Mouse (Mus musculus) left cerebral cortex, adult 18-20 months (tissue): ENCODE data around the gene Nkd1. TPM values are rescaled to one million over a fixed set of nuclear protein-coding genes. Genes with fewer than 3 reads are reported as not detected.

Source experiments
- DNase-seq, 2 experiments: peaks; one replicate each; pipeline ENCODE4 v3.0.0; 2021 to 2022; ENCODE audit warnings: low spot score in 2 of 2, mixed read lengths in 1 of 2
- long read RNA-seq, 2 experiments: library from polyadenylated mRNA; stranded (forward); transcript quantifications; one replicate each; pipeline ENCODE4 v2.0.0; 2021
- total RNA-seq, 2 experiments: library from RNA; stranded (reverse); gene quantifications; 2 replicates each; pipeline ENCODE4 v1.2.3; 2021

The Nkd1 gene
- total RNA-seq = 10 to 100 TPM; 13.0 to 13.8 TPM
- long read RNA-seq, experiment 1, transcript Nkd1-201 (10 exons, 3,035 nt) = major isoform, 23 of 31 reads
- long read RNA-seq, experiment 1, partial matches to known transcripts = 4 of 31 reads
- long read RNA-seq, experiment 1, other reads (novel, unspliced or antisense) = 4 of 31 reads
- long read RNA-seq, experiment 2, transcript Nkd1-201 (10 exons, 3,035 nt) = major isoform, 21 of 24 reads
- long read RNA-seq, experiment 2, partial matches to known transcripts = 3 of 24 reads
- long read RNA-seq, experiment 2, other reads (novel, unspliced or antisense) = 0 of 24 reads

DNA sequence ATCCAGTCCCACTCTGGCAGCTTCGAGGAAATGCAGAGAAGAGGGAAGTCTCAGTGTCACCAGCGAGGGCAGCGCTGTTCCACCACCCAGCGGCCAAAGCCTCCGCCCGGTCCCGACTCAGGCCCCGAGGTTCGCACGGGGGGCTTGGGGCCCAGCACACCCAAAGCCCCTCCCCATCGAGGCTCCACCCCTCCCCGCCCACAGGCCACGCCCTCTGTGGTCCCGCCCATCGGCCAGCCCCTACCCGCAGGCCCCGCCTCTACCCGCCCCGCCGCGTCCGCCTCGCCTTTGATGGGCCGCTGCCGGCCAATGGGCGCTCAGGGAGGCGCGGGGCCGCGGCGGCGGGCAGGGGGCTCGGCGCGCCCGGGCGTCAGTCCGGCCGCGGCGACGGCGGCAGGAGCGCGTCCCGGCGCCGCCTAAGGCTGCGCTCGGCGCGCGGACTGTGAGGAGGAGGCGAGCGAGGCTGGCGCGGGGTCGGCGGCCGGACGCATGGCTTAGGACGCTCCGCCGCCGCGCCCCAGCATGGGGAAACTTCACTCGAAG is at the start of gene Nkd1:
Gene Nkd1, plus strand, starts transcription at position 370 of the 543 bp plus-strand sequence.
- DNase-seq = peak; percentile 74 to 84

GRCm38 (mm10) chr8:88481290-88481689 is 39.9 kb upstream of the Nkd1 start:
- DNase-seq = no peak

DNA sequence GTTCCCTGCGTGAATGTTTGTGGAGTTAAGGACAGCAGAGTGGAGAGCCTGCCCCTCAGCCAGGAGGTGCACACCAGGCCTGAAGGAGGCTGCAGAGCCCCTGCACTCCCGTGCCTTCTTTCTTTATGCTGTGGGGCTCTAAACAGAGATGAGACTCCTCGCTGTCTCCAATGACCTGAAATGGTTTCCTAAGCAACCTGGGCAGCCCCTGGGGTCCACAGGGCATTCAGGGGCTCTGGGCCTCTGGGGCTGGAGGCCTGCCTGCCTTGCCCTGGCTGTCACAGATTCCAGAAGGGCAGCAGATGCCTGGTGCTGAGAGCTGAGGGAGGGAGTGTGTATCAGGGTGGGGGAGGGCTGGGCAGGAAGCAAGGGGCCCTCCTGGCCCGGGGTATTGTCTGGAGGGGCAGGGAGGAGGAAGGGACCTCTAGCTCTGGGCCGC is 32.7 kb upstream of the Nkd1 start:
- no peak for DNase-seq

DNA sequence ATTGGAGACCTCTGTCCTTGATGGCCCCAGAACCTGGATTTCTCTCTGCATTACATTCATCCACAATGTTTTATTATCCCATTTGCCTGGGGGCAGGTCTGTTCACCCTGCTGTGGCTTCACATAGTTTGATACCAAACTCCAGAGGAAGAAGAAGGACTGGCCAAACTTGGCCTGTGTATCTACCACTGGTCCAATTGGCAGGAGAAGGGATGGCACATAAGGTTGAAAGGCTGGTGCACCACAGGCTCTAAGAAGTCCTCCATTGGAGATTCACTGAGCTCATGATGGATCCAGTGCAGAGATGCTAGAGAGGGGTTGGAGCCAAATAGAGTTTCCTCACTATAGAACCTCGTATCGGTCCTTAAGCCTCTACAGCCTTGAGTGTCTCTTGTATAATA is 27.1 kb upstream of the Nkd1 start:
- DNase-seq = no peak

- peak; percentile 15 to 45 for DNase-seq
Observed at GRCm38 (mm10) chr8:88495071-88495805, 25.9 kb upstream of the Nkd1 start.

DNA sequence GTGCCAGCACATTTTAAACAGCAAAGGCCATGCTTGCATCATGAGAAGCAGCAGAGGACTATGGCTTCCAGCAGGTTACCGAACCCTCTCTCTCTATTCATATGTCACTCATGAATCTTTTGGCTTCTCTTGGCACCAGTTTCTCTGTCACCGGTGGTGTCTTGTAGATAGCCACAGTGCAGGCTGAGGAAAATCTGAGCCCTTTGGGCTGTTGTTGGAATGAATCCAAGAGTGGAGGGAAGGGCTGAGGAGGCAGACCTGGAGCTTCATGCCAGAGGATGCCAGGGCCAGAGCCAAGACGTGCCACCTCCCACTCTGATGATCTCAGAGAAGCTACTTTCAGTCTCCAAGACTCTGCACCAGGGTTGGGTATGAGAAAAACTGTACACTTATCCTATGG is 19.0 kb upstream of the Nkd1 start:
- no peak for DNase-seq

DNA sequence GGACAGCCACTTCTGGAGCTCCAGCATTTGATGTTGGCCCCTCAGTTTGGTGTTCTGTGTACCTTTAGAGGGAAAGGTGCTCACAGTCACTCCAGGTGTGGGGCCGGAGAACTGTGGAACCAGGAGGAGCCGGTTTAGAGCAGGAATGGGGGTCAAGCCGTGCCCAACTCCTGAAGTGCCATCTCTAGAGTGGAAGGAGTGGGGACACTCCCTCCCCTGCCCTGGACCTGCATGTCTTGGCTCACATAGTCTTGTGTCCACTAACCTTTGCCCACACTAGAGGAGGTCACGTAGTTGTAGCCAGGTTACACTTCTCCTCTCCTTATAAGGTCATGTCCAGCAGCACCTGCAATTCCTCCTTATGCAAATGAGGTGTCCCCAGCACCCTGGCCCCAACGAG is 14.2 kb upstream of the Nkd1 start:
- no peak for DNase-seq

DNA sequence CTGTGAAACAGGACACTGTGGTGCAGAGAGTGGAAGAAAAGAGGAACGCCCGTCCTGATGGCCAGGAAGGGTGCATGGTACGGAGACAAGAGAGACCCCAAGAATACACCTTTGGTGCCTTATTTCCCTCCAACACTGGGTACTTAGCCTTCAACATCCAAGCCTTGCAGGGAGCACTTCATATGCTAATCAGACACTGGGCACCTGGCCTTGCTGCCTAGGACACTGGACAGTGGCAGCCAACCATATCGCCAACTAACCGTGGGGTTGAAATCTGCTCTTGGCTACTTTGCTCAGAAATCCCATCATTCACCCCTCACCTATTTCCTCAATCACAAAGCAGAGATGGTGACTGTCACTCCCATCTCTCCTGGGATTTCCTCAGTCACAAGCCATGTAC is 10.1 kb upstream of the Nkd1 start:
- DNase-seq = no peak

DNA sequence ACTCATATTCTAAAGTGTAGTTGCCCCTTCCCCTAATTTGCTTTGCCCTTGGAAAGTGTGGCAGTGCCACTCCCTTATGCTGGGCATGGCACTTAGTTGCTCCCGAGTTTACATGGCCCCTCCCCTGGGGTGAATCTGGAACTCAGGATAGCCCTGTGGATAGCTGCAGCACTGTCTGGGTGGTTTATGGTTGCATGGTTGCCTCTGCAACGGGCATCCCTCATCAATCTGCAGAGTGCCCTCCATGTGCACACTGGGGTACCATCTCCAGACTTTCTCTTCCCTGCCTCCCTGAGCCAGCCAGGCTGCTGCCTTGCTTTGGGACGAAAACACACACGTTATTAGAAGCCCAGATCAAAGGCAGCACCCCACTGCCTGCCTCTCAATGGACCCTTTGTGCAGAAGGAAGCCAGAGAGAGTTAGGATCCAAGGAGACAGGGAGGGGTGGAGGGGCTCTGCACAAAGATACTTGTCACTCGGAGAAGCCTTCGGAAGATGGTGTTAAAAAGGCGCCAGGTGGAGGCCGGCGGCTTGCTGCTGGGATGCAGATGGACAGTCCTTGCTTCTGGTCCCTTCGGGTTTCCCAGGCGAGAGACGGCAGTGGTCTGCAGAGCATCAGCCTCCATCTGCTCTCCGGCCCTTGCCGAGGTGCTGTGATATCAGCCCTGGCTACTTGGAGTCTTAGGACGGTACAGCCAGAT is 8.9 kb upstream of the Nkd1 start:
- DNase-seq = no peak

DNA sequence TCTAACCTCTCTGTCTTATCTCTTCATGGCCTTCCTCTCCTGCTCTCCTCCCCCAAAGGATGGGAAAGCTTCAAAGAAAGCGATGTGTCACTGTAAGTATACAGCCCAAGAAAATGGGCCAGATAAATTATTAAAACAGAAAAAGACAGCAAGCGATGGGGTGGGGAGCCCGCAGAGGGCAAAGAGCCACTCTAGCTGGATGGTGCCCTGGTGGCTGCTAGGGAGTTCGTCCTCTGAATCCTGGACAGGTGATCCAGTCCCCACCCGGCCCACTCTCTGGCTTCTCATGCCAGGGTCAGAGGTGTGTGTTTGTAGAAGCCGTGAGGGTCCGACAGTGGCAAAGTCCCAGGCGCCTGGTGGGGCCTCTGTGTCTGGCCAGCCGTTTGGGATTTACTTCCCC is 3.1 kb upstream of the Nkd1 start:
- DNase-seq = no peak

- DNase-seq = no peak
Observed at GRCm38 (mm10) chr8:88520381-88520780, 773 bp upstream of the Nkd1 start.

DNA sequence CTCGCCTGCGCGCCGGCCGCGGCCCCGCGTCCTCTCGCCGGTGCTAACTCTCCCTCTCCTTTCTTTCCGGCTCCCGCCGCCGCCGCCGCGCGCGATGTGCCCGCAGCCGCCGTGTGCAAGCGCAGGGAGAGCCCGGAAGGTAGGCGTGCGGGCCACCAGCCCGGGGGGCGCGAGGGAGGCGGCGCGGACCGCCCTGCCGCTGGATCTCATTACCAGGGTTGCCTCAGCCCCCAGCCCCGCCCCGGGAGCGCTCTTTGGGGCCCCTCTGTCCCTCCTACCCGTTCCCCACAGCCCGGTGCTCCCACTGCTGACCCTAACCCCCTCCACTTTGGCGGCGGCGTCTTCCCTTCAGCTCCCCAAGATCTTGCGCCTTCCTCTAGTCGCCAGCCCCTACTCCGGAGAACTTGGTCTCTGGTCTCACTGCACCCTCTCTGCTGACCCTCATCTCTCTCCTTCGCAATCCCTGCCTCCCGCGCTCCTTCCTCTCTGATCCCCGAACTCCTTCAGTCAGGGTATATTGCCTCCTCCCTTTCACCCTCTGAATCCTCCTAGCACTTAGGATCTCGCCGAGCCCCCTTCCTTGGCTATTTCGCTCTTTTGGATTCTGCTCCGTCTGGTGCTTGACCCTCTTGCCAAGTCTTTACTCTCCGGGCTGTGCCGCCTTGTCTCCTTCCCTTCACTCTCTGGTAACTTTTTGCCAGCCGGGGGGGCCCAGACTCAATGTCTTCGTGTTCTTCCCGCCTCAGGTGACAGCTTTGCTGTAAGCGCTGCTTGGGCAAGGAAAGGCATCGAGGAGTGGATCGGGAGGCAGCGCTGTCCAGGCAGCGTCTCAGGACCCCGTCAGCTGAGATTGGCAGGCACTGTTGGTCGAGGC is 624 bp downstream of the Nkd1 start:
- DNase-seq = peak; percentile 23 to 26

GRCm38 (mm10) chr8:88522433-88523030 is 1.4 kb downstream of the Nkd1 start:
- DNase-seq = no peak

GRCm38 (mm10) chr8:88523621-88524020 is 2.5 kb downstream of the Nkd1 start:
- DNase-seq = no peak

DNA sequence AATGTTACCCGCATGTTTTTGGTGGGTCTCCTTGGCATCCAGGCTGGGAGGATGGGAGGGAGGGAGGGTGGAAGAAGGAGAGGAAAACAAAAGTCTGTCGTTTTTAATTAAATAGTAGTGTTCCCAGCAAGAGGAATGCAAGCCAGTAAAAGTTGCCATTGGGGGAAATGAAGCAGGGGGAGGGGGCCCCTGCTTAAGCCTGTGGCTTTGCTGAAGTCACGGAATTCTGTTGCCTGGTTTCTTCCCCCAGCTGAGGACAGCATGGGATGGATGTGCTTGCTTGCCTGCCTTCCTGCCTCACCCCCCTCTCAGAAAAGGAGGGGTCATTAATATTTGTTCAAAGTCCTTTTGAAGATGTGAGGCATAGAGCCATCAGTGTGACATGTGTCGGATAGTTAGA is 3.0 kb downstream of the Nkd1 start:
- DNase-seq = no peak

- DNase-seq = no peak
Observed at GRCm38 (mm10) chr8:88524851-88525250, 3.7 kb downstream of the Nkd1 start.

DNA sequence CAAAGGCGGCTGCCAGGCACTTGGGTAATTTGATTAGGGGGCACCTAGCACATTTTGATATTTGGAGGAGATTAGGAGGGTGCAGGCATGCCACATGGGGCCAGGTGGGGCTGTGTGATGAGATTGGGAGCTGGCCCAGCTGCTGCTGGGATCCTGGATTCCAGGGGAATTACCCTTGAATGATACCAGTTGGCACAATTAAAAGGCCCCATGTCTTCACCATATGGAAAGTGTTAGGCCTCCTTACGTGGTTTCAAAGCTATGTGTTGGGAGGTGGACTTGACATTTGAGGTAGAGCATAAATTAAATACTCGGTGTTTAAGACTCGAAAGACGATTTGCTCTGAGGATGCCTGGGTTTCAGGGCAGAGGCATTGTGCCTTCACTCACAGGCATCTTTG is 5.1 kb downstream of the Nkd1 start:
- no peak for DNase-seq

DNA sequence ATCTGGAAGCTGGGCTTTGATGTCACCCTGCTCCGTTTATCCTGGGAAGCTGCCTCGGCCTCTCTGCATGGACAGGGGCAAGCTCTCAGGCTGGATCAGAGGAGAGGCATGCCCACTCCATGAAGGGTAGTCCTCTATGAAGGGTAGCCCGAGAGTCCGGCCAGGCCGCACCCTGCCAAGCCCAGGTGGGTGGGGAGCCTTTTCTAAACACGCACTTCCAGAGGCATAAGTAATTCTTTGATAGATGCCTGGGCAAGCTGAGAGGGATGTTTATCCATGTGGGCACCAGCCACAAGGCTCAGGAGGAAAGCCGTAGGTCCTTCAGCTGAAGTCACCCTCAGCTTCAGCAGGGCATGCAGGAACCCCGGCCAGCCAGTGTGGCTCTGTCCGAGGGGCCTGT is 7.0 kb downstream of the Nkd1 start:
- no peak for DNase-seq

- no peak for DNase-seq
Observed at GRCm38 (mm10) chr8:88529798-88530197, 8.6 kb downstream of the Nkd1 start.

DNA sequence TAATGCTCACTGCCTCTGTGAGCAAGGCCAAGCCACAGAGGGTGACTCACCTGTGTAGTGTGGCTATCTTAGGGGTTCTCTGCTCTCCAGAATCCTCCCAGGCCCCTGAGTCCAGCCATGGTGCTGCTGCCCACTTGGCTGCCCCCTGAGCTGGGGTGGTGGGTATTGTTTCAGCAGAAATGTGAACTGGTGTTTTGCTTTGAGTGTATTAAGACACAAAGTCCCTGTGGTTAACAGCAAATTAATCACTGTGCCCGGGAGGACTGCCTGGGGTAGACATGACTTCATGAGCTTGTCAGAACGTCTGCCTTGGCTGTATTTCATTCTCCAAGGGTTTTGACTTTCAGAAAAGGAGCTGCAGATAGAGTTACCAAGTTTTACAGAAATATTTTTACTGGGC is 15.9 kb downstream of the Nkd1 start:
- no peak for DNase-seq
